Mouse (Mus musculus): ENCODE measurements around the gene Brdt.
A peak's percentile ranks its signal among the peaks of the same experiment; 100 is the strongest.

Gene Brdt

DNA sequence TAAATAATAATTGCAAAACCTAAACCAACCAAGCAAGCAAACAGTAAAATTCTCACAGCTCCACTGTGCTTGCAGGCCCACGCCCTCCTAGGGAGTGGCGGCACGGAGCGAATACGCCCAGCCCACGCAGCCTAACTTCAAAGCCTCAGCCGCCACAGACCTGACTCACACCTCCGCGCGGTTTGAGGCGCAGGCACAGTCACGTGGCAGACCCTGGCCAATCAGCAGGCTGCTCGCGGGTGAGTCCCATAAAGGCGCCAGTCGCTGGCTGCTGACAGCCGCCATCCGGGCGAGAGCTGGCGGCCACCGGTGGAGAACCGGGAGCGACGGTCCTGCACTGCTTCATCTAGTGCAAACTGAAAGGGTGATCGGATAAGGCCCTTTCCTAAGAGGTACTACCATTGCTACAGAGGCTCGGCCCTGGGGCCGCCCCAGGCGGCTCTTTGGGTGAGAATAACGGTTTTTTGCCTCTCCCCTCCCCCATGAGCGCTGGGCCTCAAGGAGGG is at the start of gene Brdt:
Gene Brdt (plus strand): TSS at position 244 of the 506 bp plus-strand sequence.
- DNase-seq: no peak

DNA sequence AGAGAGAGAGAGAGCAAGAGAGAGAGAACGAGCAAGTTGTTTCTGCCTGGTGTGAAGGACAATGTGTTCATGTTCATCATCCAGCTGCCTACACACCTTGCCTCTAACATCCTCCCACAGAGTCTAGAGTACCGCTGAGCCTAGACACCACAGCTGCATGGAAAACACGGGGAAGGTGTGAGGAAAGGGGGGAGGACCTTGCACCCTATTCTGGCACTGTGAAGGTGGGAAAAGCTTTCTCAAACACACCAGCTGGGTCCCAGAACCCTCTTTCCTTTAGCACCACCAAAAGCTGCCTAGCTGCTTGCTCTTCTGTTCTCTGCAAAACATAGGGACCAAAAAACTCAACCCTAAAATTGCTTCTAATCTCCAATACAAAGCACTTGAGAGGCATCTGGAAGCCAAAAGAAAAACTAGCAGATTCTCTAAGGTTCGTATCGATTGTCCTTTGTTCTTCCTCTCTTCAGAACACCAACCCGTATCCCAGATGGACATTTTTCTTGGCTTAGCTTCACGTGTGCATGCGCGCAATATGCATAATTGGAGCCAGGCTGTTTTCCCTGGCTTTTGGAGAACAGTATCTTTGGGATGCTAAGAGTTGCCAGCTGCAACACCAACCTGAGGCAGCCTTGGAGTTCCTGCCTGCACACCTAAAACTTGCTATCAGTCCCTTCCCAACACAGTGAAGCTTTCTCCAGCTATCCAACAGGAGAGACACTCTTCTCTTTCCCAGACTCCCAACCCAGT is 48.2 kb upstream of the Brdt start:
- no peak for DNase-seq

DNA sequence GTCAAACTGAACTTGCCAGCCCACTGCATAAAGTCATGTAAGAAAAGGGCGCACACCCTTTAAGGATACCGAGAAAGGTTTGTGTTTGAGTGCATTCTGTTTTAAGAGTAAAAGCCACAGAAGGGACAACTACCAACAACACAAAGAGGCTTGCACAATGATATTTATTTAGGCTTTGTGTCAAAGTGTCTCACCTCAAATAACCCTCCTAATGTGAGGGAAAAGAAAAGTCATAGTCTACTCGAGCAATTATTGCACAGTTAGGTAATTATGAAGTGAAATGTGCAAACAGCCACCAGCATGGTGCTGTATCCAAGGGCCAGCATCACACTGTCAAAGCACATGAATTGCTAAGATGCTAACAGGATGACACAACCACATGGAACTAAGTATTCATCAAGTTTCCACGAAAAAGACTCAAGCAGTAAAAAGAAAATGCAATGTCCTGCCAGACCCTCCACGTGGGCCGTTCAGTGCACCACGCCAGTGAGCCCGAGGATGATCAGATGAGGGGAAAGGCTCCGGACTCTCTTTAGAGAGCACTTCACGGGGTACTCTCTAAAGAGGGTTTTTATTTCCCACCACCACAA is 46.9 kb upstream of the Brdt start:
- no peak for DNase-seq

- no peak for DNase-seq
These were observed 45.4 kb upstream of the Brdt start for GRCm38 (mm10) chr5:107285563-107285962.

GRCm38 (mm10) chr5:107287254-107287907 is 43.6 kb upstream of the Brdt start:
- peak; percentile 59 for DNase-seq

GRCm38 (mm10) chr5:107287908-107288267 is 43.1 kb upstream of the Brdt start:
- DNase-seq: no peak

GRCm38 (mm10) chr5:107288427-107289233 is 42.3 kb upstream of the Brdt start:
- DNase-seq: peak; percentile 35

DNA sequence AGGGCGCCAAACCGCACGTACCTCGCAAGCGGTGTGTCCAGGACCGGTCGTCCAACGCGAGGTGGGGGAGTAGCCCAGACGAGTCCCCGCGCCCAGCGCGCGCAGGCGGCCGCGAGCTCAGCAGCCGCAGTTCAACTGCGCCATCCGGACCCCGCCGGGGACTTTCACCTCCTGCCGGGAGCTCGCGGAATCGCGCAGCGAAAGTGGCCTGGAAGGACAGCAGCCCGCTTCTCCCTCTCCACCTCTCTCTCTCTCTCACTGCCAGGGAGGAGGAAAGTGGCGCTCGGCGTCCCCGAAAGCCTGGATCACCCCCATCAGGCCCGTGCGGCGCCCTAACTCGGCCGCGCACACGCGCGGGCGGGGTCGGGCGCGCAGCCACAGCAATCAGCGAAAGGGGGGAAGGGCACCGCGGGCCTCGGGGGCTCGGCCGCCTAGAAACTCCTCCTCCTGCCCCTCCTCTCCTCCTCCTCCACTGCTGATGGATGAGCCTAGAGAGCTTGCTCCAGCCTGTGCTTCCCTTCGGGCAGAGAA is 41.7 kb upstream of the Brdt start, which contains the start of gene Tgfbr3:
Gene Tgfbr3 (minus strand): TSS at position 396 of the 531 bp plus-strand sequence.
- DNase-seq: peak; percentile 82

DNA sequence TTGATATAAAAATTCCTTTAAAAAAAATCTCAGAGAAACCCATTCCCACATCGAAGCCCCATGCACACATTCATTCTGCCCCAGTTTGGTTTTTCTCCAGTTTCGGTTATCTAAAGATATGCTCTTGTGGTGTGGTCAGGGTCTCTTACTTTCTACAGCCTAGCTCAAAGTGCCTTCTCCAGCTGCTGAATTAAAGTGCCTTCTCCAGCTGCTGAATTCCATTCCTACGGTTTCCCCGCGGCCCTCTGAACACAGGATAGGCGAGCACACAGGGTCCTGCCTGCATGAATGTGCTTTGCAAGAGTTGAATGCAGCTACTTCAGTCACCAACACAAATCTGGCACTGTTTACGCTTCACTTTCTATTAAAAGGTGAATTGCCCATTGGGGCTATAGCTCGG is 41.0 kb upstream of the Brdt start:
- DNase-seq: no peak

GRCm38 (mm10) chr5:107294041-107294440 is 36.9 kb upstream of the Brdt start:
- DNase-seq: no peak

DNA sequence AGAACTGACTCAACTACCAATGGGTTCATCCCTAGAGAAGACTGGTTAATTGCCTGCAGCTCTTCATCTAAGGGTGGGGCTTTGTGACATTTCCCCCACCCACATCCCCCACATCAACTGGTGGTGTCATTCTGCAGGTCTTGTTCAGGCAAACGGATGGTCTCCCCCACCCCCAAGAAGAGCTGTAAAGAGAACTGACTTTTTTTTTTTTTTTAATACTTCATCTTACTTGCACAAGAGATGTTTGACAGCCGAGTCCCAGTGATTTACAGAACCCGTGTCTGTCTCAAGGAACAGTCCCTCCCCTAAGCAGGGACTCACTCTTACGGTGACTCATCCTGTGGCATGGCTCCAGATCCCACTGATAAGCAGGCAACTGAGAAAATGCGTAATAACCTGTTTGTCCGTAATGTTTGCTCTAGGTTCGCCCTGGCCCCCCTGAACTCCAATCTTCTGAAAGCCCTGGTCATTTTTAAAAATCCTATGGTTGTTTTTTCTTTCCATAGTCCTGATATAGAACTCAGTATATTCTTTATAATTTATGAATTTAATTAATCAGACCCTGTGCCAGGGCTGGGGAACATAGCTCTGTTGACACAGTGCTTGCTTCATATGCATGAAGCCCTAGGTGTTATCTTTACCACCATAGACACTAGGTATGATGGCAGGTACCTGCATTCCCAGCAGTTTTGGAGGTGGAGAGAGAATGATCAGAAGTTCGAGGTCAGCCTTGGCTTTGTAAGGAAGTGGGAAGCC is 35.7 kb upstream of the Brdt start:
- no peak for DNase-seq

- no peak for DNase-seq
These were observed 35.0 kb upstream of the Brdt start for GRCm38 (mm10) chr5:107295817-107296511.

GRCm38 (mm10) chr5:107296512-107297322 is 34.2 kb upstream of the Brdt start:
- peak; percentile 64 for DNase-seq

- DNase-seq: no peak
These were observed 32.1 kb upstream of the Brdt start for GRCm38 (mm10) chr5:107298854-107299253.

DNA sequence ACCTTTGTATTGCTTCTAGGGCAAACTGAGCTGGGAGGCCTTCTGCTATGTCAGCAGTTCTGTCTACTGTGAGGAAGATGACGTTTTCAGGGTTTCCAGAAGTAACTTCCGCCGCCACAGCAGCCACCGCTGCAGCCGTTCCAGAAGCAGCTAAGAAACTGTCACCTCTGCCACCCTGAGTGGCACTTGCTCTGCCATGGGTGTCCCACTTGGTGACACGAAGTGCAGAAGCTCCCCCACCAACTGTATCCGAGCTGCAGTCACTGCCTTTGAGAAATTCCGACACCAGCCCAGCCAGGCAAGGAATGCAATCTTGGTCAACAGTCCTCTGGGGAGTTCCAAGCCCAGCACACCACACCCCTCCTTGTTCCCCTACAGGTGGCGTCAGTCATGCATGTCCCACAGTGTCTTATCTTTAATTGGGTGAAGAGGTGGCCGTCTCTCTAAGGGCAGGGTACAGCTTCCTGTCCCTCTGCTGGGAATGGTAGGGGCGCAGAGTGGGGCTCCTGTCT is 27.6 kb upstream of the Brdt start:
- no peak for DNase-seq

GRCm38 (mm10) chr5:107304117-107304825 is 26.7 kb upstream of the Brdt start:
- no peak for DNase-seq

- DNase-seq: no peak
These were observed 23.5 kb upstream of the Brdt start for GRCm38 (mm10) chr5:107307432-107307831.

DNA sequence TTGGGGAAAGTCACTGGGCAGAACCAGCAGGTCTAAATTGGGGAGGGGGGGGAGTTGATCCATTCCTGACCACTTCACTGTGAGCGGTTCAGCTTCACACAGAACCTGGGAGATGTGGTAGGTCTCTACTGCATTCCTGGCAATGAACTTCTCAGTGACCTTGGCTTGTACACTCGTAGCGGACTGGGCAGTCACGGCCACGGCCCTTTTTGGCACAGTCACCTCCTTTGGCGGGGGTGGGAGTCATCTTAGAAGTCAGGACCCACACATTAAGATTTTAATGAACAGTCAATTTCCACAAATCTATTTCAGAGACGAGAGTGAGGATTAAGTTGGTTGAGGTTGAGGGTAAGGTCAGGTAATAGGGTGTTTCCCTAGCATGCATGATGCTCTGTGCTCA is 13.8 kb upstream of the Brdt start:
- DNase-seq: no peak

DNA sequence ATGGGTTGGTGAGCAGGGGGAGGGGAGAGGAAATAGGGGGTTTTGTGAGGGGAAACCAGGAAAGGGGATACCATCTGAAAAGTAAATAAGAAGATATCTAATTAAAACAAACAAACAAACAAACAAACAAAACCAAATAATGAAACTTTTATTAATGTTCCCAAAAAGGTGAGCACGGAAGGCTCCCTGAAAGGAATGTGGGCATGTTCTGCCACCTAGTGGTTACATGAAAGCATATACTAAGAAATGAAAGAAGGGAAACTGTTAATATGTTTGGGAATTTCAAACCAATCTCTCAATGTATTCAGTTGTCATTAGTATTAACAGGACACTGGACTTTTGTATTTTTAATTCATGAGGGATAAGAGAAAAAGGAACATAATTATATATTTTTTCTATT is 10.3 kb upstream of the Brdt start:
- no peak for DNase-seq

DNA sequence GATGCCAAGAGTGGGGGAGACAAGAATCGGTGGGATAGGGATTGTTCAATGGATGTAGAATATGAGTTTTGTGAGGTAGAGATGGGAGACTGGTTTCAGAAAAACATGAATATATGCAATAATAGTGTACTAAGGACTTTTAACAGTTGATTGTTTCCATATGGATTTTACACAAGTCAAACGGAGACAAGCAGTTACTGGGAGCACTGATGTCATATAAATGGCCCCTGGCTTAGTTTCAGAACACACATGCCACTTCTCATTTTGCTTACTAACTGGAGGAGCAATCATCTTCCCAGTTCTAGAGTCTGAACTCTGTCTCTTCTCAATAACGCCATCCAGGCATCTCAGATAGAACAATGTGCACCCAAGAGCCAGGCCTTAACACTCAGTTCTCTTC is 9.4 kb downstream of the Brdt start:
- DNase-seq: no peak

All from cerebellum, adult 11 months (tissue).